Mouse (Mus musculus) adrenal gland, adult 8-10 months (tissue): ENCODE data around the gene Kcnn3. TPM values are rescaled to one million over a fixed set of nuclear protein-coding genes. Genes with fewer than 3 reads are reported as not detected.
A peak's percentile ranks its signal among the peaks of the same experiment; 100 is the strongest.

Experiments
- DNase-seq: peaks from one replicate; pipeline ENCODE4 v3.0.0; 2022
- total RNA-seq, 4 experiments: library from RNA; stranded (reverse); gene quantifications; 2 replicates each; pipeline ENCODE4 v1.2.4; 2022

The Kcnn3 gene
- total RNA-seq, 4 experiments from 2014 or later: 3.8 to 6.6 (median 5.2) TPM

GRCm38 (mm10) chr3:89617360-89617759 is 97.4 kb downstream of the Kcnn3 start:
- no peak for DNase-seq

- DNase-seq: no peak
These were observed 102.9 kb downstream of the Kcnn3 start for GRCm38 (mm10) chr3:89622825-89623224.

DNA sequence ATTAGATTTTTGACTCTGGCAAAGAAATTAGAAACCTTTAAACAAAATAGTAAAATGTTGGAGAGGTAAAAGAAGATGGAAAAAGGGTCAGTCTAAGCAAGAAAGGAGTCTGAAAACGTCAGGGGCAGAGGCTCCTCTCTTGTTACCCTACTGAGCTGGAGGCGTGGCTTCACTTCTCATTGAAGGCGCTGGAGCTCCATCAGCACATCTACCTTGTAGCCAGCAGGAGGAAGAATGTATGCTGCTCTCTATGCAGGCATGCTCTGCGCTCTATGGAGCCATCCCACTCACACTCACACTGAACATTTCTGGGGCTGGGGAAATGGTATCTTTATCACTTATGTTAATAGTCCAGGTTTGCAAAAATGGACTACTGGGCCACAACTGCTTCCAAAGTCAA is 103.6 kb downstream of the Kcnn3 start:
- DNase-seq: no peak

DNA sequence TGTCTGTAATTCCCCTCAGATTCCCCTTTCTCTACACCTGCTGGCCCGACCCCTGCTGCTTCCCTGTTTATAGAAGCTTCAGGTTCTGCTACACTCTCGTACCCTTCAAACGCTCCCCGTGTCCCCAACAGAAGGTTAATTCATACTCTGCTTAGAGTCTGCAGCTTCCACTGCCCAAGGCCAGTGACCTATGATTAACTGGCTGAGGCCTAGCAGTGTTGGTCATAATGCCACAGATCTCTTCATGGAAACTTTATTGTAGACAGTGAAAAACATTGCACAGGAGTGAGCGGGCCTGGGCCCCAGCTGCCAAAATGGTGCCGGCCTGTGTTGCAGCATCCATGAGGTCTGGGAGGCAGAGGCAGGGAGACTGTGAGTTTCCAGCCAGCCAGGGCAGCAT is 104.0 kb downstream of the Kcnn3 start:
- DNase-seq: peak; percentile 22

DNA sequence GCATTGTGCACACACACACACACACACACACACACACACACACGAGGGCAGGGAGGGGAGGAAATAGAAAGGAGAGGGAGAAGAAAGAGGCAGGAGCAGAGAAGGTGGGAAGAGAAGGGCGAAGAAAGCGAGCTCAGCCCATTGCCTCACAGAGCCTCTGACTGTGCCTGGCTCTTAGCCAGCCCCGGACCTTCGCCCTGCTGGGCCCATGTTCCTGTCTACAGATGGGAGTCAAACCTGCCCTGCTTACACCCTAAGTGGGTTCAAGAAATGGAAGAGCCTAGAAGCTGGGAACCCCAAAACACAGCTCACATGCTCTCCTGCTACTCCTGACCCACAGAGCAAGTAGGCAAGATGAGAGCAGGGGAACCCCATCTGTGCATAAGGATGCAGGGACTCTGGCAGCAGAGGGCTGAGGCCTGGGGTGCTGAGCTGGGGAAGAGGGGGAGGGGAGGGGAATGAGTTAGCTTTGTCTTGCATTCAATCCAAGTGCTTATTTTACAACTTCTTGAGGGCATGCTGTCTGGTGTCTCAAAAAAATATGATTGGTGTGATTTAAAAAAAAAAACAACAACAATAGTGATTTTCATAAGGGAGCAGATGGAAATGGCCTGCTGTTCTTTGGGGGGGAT is 105.0 kb downstream of the Kcnn3 start:
- DNase-seq: no peak

GRCm38 (mm10) chr3:89626556-89626955 is 106.6 kb downstream of the Kcnn3 start:
- DNase-seq: no peak

- no peak for DNase-seq
These were observed 109.8 kb downstream of the Kcnn3 start for GRCm38 (mm10) chr3:89629811-89630210.

GRCm38 (mm10) chr3:89631750-89632149 is 111.8 kb downstream of the Kcnn3 start:
- DNase-seq: no peak

DNA sequence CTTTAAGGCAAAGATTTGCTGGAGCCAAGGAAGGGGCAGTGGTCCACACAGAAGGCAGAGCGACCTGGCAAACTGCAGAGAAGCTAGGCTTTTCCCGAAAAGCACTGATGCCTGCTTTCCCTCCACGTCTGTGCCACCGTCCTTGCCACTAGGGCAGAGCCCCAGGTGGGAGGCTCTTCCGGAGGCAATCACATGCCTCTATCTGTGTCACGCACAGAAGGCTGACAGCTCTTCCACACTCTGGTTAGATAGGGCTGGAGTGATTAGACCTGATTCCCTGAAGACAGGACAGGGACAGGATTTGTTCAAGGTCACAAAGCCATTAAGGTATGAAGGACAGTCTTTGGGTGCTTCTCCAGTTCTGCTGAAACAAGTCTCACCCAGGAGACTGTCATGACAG is 113.6 kb downstream of the Kcnn3 start:
- no peak for DNase-seq

DNA sequence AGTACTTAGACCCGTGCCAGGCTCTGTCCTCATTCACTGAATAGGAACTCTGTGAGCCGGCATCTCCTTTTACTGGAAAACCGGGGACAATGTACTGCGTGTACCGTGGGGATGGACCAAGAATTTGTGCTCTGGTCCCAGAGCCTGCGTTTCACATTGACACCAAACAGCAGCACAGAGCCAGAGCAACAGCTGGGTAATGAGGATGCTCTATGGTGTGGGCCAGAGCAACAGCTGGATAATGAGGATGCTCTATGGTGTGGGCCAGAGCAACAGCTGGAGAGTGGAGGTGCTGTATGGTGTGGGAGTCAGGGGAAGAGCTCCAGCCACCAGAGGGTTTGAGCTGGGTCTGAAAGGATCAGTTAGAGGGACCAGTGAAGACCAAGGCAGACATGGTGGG is 114.0 kb downstream of the Kcnn3 start:
- DNase-seq: no peak

- DNase-seq: no peak
These were observed 120.8 kb downstream of the Kcnn3 start for GRCm38 (mm10) chr3:89640804-89641203.

DNA sequence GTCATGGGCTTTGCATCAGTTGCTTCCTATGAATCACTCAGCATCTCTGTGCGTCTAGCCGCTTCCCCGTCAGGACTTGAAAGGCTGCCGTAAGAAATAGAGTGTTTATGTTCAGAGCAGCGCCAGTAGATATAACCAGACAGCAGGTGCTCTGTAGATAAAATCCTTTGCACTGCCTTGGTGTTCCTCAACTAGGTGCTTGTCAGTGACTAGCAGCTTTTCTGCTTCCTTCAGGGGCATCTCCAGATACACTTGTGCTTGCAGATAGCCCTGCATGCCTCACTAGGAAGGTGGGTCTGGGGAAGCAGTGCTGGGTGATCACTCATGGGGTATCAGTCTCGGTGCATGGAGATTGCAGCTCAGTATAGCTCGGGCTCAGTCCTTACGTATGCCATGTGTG is 123.4 kb downstream of the Kcnn3 start:
- no peak for DNase-seq

GRCm38 (mm10) chr3:89646813-89647255 is 126.9 kb downstream of the Kcnn3 start:
- DNase-seq: peak; percentile 77

GRCm38 (mm10) chr3:89647268-89647874 is 127.4 kb downstream of the Kcnn3 start:
- peak; percentile 10 for DNase-seq

DNA sequence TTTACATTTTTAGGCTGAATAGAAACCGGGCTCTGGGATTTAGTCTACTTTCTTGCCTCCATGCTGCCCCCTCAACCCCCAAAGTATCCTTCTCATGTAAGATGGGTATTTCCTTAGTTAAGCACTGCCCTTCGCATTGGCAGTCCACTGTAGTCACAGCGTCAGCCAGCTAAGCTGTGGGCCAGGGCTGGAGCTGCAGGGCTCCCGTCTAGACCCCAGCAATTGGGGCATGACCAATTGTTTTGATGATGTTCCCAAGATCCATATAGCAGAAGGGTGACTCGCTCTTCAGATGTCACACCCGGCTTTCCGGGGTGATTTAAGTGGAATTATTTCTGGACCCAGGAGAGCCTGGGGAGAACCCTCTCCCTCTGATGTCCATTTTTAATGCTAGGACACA is 129.9 kb downstream of the Kcnn3 start:
- DNase-seq: no peak

DNA sequence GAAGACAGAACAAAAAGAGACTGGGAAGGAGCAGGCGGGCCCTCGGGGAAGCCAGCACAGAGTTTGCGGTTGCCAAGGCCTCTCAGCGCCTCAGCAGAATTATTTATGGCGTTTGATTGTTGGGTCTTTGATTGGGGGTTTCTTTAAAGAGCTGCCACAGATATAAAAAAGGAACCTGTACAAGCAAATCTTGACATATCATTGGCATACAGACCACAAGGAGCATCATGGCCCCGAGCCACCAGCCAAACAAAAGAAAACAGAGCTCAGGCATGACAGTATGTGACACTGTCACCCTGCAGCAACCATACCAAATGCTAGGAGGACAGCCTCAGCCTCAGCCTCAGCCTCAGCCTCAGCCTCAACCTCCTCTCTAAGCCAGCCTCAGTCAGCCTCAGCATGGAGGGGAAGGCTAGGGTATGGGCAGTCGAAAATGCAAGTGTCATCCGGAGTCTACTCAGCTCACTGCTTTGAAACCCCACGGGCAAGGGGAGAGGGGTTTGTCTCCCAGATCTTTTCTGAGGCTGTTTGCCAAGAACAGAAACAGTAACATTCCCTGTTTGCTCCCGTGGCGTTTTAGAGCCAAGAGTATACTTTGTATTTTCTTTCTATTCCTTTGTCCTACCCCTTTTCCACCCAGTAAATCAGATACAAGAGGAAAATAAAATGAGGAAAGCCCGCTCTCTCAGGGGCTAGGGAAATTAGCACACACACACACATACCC is 133.4 kb downstream of the Kcnn3 start:
- no peak for DNase-seq

DNA sequence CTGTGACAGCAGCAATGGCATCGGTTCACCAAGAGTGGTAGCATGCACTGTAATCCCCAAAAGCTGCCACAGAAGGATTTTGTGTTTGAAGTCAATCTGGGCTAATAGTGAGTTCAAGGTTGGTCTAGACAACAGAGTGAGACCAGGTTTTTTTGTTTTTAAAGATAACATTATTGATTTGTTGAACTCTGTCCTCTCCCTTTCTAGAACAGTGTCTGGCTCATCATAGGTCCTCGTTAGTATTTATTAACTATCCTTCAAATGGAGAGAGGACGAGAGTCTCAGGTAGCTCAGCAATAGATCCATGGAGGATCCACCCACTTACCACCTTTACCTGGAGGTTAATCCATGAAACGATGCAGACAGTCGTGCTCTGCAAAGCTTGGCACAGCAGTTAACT is 137.1 kb downstream of the Kcnn3 start:
- DNase-seq: no peak

- DNase-seq: no peak
These were observed 138.5 kb downstream of the Kcnn3 start for GRCm38 (mm10) chr3:89658457-89658856.

DNA sequence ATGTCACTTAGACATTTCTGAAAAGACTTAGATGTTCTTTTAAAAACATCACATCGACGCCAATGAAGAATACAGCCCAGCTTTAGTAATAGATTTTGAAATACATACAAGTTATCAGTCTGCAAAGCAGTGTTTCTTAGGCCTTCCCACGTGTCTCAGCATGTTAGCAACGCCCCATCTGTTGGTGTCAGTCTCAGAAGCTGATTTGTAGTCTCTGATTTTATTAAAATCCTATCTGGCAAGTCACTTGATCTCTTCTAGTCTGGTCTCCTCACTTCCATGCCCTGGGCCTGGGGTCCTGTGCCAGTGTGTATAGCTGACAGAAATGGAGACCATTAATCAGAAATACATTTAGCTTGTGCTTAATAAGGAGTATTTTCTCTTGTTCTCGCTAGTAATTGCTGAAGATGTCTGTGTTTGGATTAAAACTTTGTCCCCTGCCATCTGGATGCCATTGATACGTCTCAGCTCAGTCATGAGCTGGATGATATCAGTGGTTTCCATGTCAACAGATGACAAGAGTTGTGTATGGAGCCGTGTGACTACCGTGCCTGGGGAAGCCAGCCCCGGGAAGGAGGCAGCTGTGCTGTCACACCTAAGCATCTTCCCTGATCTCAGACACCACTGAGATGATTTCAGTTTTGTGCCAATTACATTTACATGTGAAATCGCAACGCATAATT is 140.1 kb downstream of the Kcnn3 start:
- DNase-seq: no peak

DNA sequence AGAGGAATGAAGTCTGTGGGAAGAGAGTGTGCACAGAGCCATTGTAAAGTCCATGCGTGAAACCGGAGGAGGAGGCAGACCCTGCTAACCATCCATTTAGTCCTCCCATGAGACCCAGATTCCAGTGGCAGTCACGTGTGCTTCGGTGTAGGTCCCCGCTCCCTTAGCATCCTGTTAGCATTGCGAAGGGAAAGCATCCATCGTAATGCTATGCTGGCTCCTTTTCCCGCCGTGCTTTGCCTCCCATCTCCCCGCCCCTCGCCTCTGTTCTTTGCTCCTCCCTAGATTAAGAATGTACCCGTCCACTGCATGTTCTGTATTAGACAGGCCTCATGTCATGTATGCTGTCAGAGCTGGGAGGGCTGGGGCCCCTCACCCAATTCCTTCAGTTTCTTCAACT is 144.8 kb downstream of the Kcnn3 start:
- no peak for DNase-seq

- DNase-seq: no peak
These were observed 147.2 kb downstream of the Kcnn3 start for GRCm38 (mm10) chr3:89667131-89667530.

DNA sequence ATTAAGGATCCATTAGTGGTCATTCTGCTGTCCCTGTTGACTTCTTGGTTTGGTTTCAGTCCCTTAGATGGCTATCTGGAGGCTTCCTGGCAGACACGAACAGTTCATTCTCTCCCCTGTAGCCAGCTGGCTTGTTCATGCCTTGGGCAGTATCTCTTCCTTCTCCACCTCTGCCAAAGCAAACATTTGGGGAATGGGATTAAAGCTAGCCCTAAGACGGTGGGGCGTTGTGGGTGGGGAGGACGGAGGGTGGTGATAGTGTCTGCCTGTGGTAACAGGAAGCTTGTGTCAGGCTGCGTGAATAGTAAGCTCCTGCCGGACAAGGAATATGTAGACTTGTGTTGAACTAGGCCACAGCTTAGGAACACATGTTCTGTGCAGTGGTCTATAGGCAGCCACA is 151.4 kb downstream of the Kcnn3 start:
- DNase-seq: no peak

GRCm38 (mm10) chr3:89672573-89673317 is 152.8 kb downstream of the Kcnn3 start:
- no peak for DNase-seq
